Mouse (Mus musculus) WW6 (cell line): ENCODE data around the gene Ubiad1.

Experiments used
- DNase-seq: peaks from one replicate; pipeline ENCODE4 v3.0.0-alpha.2; 2013; ENCODE audit warnings: low read depth, low spot score

Gene Ubiad1

GRCm38 (mm10) chr4:148444250-148444967 is at the start of gene Ubiad1:
Gene Ubiad1, minus strand, starts transcription at chr4:148444771.
- DNase-seq: peak; percentile 70

GRCm38 (mm10) chr4:148491448-148491847 is 46.9 kb upstream of the Ubiad1 start:
- DNase-seq: no peak

GRCm38 (mm10) chr4:148490502-148490901 is 45.9 kb upstream of the Ubiad1 start:
- DNase-seq: no peak

GRCm38 (mm10) chr4:148487841-148488240 is 43.3 kb upstream of the Ubiad1 start:
- no peak for DNase-seq

- no peak for DNase-seq
Observed at GRCm38 (mm10) chr4:148484511-148484910, 39.9 kb upstream of the Ubiad1 start.

- no peak for DNase-seq
Observed at GRCm38 (mm10) chr4:148481557-148482168, 37.1 kb upstream of the Ubiad1 start.

GRCm38 (mm10) chr4:148480245-148480644 is 35.7 kb upstream of the Ubiad1 start:
- no peak for DNase-seq

- no peak for DNase-seq
Observed at GRCm38 (mm10) chr4:148473496-148473895, 28.9 kb upstream of the Ubiad1 start.

GRCm38 (mm10) chr4:148472436-148473174 is 28.0 kb upstream of the Ubiad1 start:
- DNase-seq: no peak

GRCm38 (mm10) chr4:148471363-148471806 is 26.8 kb upstream of the Ubiad1 start:
- DNase-seq: no peak

- DNase-seq: no peak
Observed at GRCm38 (mm10) chr4:148469487-148470252, 25.1 kb upstream of the Ubiad1 start.

- no peak for DNase-seq
Observed at GRCm38 (mm10) chr4:148468396-148468795, 23.8 kb upstream of the Ubiad1 start.

GRCm38 (mm10) chr4:148466511-148467079 is 22.0 kb upstream of the Ubiad1 start:
- no peak for DNase-seq

GRCm38 (mm10) chr4:148464869-148465268 is 20.3 kb upstream of the Ubiad1 start:
- DNase-seq: no peak

GRCm38 (mm10) chr4:148464301-148464700 is 19.7 kb upstream of the Ubiad1 start:
- no peak for DNase-seq

- no peak for DNase-seq
Observed at GRCm38 (mm10) chr4:148463208-148463960, 18.8 kb upstream of the Ubiad1 start.

GRCm38 (mm10) chr4:148462717-148463116 is 18.1 kb upstream of the Ubiad1 start:
- no peak for DNase-seq

- DNase-seq: no peak
Observed at GRCm38 (mm10) chr4:148461772-148462171, 17.2 kb upstream of the Ubiad1 start.

- no peak for DNase-seq
Observed at GRCm38 (mm10) chr4:148460656-148461284, 16.2 kb upstream of the Ubiad1 start.

GRCm38 (mm10) chr4:148455477-148456025 is 11.0 kb upstream of the Ubiad1 start:
- no peak for DNase-seq
